Mouse (Mus musculus) heart, adult 2 months (tissue): Measurements from ENCODE around the gene Dlec1. TPM values are rescaled to one million over a fixed set of nuclear protein-coding genes. Genes with fewer than 3 reads are reported as not detected.
A peak's percentile ranks its signal among the peaks of the same experiment; 100 is the strongest.

Source experiments
- DNase-seq, 2 experiments: peaks; one replicate each; pipeline ENCODE4 v3.0.0; 2021
- H3K27ac ChIP-seq: fragments of 200-600 bp; 2 replicates; pipeline ENCODE4 v1.8.1; 2022
- H3K27me3 ChIP-seq: fragments of 200-500 bp; 2 replicates; pipeline ENCODE4 v1.6.1; 2012; ENCODE audit warnings: mild to moderate bottlenecking, low read length, inconsistent platforms, mixed read lengths; ENCODE audit not compliant: control insufficient read depth, insufficient read depth
- H3K36me3 ChIP-seq: fragments of 200-500 bp; 2 replicates; pipeline ENCODE4 v1.6.1; 2012; ENCODE audit warnings: low read length, inconsistent platforms; ENCODE audit not compliant: control insufficient read depth, insufficient read depth
- H3K4me1 ChIP-seq: fragments of 200-500 bp; 2 replicates; pipeline ENCODE4 v1.6.1; 2011; ENCODE audit warnings: low read length; ENCODE audit not compliant: control insufficient read depth, insufficient read depth
- H3K4me3 ChIP-seq: fragments of 200-600 bp; 2 replicates; pipeline ENCODE4 v1.8.1; 2022
- H3K79me2 ChIP-seq: fragments of 200-500 bp; replicated peaks from 2 replicates; pipeline ENCODE4 v1.6.1; 2012; ENCODE audit warnings: mild to moderate bottlenecking, inconsistent platforms, low read length, moderate library complexity, mixed read lengths; ENCODE audit not compliant: control insufficient read depth, insufficient read depth
- H3K9ac ChIP-seq: fragments of 200-500 bp; 2 replicates; pipeline ENCODE4 v1.6.1; 2012; ENCODE audit warnings: low read depth, mild to moderate bottlenecking, control low read depth, inconsistent platforms, low read length, mixed read lengths
- CTCF ChIP-seq: fragments of 200-600 bp; IDR thresholded peaks from 2 replicates; pipeline ENCODE4 v1.8.1; 2022; ENCODE audit warnings: antibody characterized with exemption, mild to moderate bottlenecking, moderate library complexity
- EP300 ChIP-seq: fragments of 200-500 bp; IDR thresholded peaks from 2 replicates; pipeline ENCODE4 v1.6.1; 2011; ENCODE audit warnings: low read depth, low read length, control low read depth; ENCODE audit not compliant: insufficient read depth
- POLR2A ChIP-seq: fragments of 200-500 bp; IDR thresholded peaks from 2 replicates; pipeline ENCODE4 v1.6.1; 2011; ENCODE audit warnings: mild to moderate bottlenecking, low read depth, low read length, control low read depth; ENCODE audit not compliant: insufficient read depth
- WGBS: fragments of 180-500 bp; shearing (Covaris S2); methylation state at CpG from one replicate; pipeline ENCODE4 v1.1.7; 2018; 5-methylcytosine and 5-hydroxymethylcytosine counted together
- intact Hi-C: fragments of 180-260 bp; cut with DNase I; formaldehyde crosslinking; loops from one replicate; pipeline ENCODE4 v1.15.1; 2025
- polyA plus RNA-seq: library from polyadenylated mRNA; depleted of rRNA; stranded (reverse); fragments of >200 nt; gene quantifications from 2 replicates; pipeline ENCODE4 v1.2.3, GENCODE M21; 2012
- total RNA-seq, 2 experiments: library from RNA; stranded (reverse); gene quantifications; 2 replicates each; pipeline ENCODE4 v1.2.3; 2021

Gene Dlec1
- total and polyA plus RNA-seq, 3 experiments = 0.13 to 0.82 (median 0.32) TPM

DNA sequence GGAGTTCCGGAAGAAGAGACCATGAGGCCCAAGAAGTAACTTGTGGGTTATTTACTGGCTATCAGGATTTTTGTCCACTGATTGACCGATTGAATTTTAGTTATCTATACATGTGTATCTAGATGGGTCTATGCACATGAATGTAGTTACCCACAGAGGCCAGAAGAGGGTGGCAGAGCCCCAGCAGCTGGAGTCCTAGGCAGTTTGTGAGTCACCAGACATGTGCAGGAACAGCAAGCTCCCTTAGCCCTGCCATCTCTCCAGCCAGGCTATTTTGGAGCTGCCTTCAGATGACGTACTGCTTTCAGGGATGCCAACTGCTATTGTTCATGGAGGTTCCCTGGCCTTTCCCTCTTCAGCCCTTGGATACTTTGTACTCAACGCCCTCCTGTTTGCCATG lies 5.3 kb downstream of the Dlec1 start:
- peak in 1 of 2 experiments; percentile 46 for DNase-seq
- H3K27ac ChIP-seq = no peak overlapping the region
- H3K79me2 ChIP-seq = no peaks in the 10 kb centered on the region
- TF ChIP-seq EP300 (no peak), CTCF (peak; percentile 70), POLR2A (no peak)
- WGBS = 74% methylated on average over 4 of the region's 4 CpGs
- no peaks in the 10 kb centered on the region for H3K27me3 ChIP-seq
- H3K4me3 ChIP-seq = no peak overlapping the region
- H3K4me1 ChIP-seq = no peaks in the 10 kb centered on the region
- H3K9ac ChIP-seq = no peak overlapping the region
- no peaks in the 10 kb centered on the region for H3K36me3 ChIP-seq
- intact Hi-C loops = loop anchor here (10.0 kb wide), 1 partner anchor 237 kb away; the partner anchor contains the start of gene Myd88

DNA sequence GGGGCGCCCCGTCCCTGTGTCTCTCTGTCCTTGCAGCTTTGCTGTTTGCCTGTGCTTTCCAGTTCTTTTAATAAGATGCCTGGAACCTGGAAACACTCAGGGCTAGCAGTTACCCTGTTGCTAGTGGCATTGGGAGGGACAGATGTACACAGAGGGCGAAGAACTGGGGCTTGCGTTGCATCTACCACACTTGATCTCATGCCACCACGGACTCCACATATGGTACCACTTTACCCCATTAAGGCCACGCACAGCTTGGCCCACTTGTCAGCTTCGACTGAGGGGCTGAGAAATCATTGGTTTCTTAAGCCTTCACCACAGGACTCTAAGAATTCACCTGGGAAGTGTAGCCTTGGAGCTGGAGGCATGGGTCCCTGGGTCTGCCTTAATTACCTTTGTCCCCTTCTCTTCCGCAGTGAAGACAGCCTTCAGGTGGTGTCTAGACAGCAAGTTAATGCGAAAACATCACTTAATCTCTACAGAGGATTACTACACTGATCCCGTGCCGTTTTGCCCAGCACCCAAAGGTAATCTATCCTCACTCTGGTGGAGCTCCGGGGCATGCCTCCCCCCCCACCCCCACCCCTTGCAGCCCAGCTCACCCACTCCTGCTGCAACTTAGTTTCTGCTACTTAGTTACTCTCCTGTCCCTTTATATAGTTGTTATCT lies 7.5 kb downstream of the Dlec1 start:
- Histone ChIP-seq H3K4me1 (no peaks in the 10 kb centered on the region), H3K79me2 (no peaks in the 10 kb centered on the region), H3K9ac (no peak overlapping the region), H3K4me3 (no peak overlapping the region), H3K27ac (no peak overlapping the region), H3K36me3 (no peaks in the 10 kb centered on the region), H3K27me3 (no peaks in the 10 kb centered on the region)
- no peak for DNase-seq
- TF ChIP-seq EP300 (no peak), CTCF (no peak), POLR2A (no peak)
- 72% methylated on average over 12 of the region's 12 CpGs for WGBS
- intact Hi-C loops = loop anchor here (10.0 kb wide), 1 partner anchor 235 kb away; the partner anchor contains the start of gene Myd88

DNA sequence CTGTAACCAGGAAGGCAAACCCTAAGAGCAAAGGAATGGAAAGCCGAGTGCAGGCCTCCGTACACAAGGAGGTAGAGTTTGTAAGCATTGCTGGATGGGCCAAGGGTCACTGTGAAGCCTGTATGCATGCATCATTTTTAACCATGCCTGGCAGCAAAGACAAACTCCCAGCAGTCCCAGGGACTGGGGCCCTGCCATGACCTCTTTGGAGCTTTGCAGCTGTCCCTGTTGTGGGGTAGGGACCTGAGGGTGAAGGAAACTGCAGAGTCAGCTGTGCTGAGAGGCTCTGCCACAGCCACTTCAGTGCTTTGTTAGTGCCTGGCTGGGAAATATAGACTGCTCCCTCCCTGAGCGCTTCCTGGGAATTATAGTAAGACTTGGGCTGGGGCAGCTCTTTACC lies 8.4 kb downstream of the Dlec1 start:
- H3K4me3 ChIP-seq = no peak overlapping the region
- 59% methylated on average over 3 of the region's 3 CpGs for WGBS
- no peaks in the 10 kb centered on the region for H3K79me2 ChIP-seq
- H3K27ac ChIP-seq = no peak overlapping the region
- intact Hi-C loops = no loop called here
- DNase-seq = peak in 1 of 2 experiments; percentile 14
- no peaks in the 10 kb centered on the region for H3K27me3 ChIP-seq
- no peaks in the 10 kb centered on the region for H3K36me3 ChIP-seq
- no peak for TF ChIP-seq EP300
- no peak for TF ChIP-seq CTCF
- TF ChIP-seq POLR2A = no peak
- no peaks in the 10 kb centered on the region for H3K4me1 ChIP-seq
- H3K9ac ChIP-seq = no peak overlapping the region

DNA sequence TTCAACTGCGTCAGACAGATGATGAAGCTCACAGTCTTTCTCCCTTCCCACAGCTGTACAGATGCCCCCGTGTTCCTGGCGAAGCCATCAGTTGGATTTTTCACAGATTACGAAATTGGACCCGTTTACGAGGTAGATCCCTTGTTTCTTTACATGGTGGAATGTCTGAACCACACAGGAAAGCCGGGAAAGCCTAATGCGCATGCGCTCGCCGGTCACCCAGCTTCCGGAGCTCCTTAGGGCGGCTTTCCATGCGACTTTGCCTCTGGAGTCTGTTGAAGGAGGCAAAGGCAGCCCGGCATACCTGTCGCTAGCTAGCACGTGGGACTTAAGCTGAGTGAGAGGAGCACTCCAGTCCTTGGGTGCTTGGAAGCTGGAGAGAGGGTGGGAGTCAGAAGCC lies 12.6 kb downstream of the Dlec1 start:
- no peak for DNase-seq
- H3K36me3 ChIP-seq = no peaks in the 10 kb centered on the region
- intact Hi-C loops = loop anchor here (5.0 kb wide), 1 partner anchor 182 kb away; no protein-coding TSS in a partner anchor
- H3K9ac ChIP-seq = no peak overlapping the region
- no peaks in the 10 kb centered on the region for H3K79me2 ChIP-seq
- TF ChIP-seq POLR2A (no peak), EP300 (no peak), CTCF (no peak)
- H3K27me3 ChIP-seq = no peaks in the 10 kb centered on the region
- no peaks in the 10 kb centered on the region for H3K4me1 ChIP-seq
- WGBS = 81% methylated on average over 17 of the region's 17 CpGs
- H3K27ac ChIP-seq = no peak overlapping the region
- H3K4me3 ChIP-seq = no peak overlapping the region

DNA sequence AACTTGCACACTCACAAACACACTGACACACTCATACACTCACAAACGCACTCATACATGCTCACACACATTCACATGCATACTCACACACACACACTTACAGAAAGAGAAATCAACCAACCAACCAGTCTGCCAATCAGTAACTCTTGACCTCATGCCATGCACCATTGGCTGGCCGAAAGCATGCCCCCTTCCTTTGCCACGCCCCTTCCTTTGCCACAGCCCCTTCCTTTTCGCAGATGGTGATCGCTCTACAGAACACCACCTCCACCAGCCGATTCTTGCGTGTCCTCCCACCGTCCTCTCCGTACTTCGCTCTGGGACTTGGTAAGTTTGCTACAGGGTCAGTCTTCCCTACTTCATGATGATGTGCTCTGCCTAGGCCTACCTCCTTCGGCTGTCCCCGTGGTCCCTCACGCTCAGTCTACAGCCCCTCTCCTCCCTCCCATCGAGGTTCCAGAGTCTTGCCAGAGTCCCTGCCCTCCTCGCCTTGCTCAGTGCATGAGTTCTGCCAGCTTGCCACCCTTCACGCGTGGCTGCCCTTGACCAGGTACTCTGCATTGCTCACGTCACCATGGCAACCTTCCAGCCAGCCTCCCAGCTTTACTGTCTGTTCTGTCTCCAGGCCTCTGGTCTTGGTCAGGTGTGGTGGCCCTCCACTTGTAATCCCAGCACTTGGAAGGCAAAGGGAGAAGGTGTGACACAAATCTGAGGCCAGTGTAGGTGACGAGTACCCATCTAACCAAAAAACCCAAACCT lies 17.3 kb downstream of the Dlec1 start:
- no peak overlapping the region for H3K4me3 ChIP-seq
- DNase-seq = no peak
- WGBS = 88% methylated on average over 19 of the region's 19 CpGs
- no peaks in the 10 kb centered on the region for H3K36me3 ChIP-seq
- no peaks in the 10 kb centered on the region for H3K79me2 ChIP-seq
- H3K27ac ChIP-seq = no peak overlapping the region
- intact Hi-C loops = loop anchor here (5.0 kb wide), 1 partner anchor 178 kb away; no protein-coding TSS in a partner anchor
- TF ChIP-seq CTCF (no peak), POLR2A (no peak), EP300 (no peak)
- no peak overlapping the region for H3K9ac ChIP-seq
- H3K27me3 ChIP-seq = no peaks in the 10 kb centered on the region
- H3K4me1 ChIP-seq = no peaks in the 10 kb centered on the region

DNA sequence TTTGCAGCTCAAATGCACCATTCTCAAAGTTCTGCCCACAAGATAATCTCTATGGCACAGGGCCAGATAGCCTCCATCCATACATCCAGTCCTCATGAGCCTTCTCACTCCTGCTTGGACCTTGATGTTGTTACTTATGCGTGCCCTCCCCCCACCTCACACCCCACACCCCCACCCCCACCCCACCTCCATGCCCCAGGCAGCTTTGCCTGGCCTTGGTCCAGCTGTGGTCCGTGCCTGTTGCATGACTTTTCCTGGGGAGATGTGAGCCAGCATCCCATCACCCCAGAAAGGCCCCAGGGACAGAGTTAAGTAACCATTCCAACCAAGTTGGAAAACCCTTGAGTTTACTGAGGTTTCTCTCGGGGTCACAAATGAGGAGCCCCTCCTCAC lies 17.9 kb downstream of the Dlec1 start:
- no peak for TF ChIP-seq POLR2A
- no peak for TF ChIP-seq CTCF
- TF ChIP-seq EP300 = no peak

More for the DNA sequence above, 17.9 kb downstream of the Dlec1 start:
- no peaks in the 10 kb centered on the region for H3K4me1 ChIP-seq
- H3K9ac ChIP-seq = no peak overlapping the region
- no peak overlapping the region for H3K27ac ChIP-seq
- no peak for DNase-seq
- H3K79me2 ChIP-seq = no peaks in the 10 kb centered on the region
- 60% methylated on average over 3 of the region's 3 CpGs for WGBS
- intact Hi-C loops = no loop called here
- no peak overlapping the region for H3K4me3 ChIP-seq
- H3K36me3 ChIP-seq = no peaks in the 10 kb centered on the region
- no peaks in the 10 kb centered on the region for H3K27me3 ChIP-seq
